In the genomic region with DNA sequence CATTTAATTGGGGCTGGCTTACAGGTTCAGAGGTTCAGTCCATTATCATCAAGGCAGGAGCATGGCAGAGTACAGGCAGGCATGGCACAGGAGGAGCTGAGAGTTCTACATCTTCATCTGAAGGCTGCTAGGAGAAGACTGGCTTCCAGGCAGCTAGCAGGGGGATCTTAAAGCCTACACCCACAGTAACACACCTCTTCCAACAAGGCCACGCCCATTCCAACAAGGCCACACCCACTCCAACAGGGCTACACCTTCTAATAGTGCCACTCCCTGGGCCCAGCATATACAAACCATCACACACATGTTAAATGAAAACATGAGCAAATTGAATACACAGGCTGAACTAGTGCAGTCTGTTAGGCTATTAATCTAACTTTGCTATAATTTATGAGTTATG, we compare ENCODE assay signal across 8 mouse cellular contexts. TPM values are rescaled to one million over a fixed set of nuclear protein-coding genes. Genes with fewer than 3 reads are reported as not detected.
"Had no signal": no experiment of that assay in that cellular context is flagged by ENCODE, and none has a peak within 500 bp of the region (broad histone marks: within the 10 kb centered on the region; RNA-seq: fewer than 3 reads in every experiment).

No protein-coding gene starts in this region.

RNA-seq across cellular contexts. Expression of gene Rsph14, which starts 9.7 kb away (rescaled TPM):
- polyA plus RNA-seq: kidney, embryonic 16.5 days; limb, embryonic 12.5 days; limb, embryonic 15.5 days; liver, embryonic 16.5 days; macrophage; midbrain, embryonic 12.5 days; stomach, embryonic 16.5 days; thymus, adult 2 months had no signal
